10 mouse cellular contexts compared by ENCODE assay signal in the genomic region with DNA sequence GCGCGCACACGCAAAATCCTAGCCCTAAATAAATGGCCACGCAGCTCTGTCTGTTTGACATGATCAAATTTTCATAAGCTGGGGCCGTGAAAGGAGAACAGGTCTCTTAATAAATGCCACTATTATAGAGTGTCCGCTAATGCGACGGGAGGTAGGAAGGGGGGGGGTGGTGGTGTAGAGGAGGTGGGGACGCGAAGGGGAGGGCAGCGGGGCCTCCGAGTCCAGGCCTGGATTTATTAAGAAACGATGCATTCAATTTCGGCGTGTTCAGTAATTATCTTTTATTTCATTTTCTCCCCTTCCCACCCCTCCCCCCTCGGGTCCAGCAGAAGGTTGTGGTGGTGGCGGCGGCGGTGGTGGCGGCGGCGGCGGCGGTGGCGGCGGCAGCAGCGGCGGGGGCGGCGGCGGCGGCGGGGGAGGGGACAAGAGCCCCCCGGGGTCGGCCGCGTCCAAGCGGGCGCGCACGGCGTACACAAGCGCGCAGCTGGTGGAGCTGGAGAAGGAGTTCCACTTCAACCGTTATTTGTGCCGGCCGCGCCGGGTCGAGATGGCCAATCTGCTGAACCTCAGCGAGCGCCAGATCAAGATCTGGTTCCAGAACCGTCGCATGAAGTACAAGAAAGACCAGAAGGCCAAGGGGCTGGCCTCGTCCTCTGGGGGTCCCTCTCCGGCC. TPM values are rescaled to one million over a fixed set of nuclear protein-coding genes. Genes with fewer than 3 reads are reported as not detected.
DNase-seq lines count a peak whose midpoint lies in the region; ATAC-seq and TF ChIP-seq lines count a peak whose summit lies in the region.
"Had no signal": no experiment of that assay in that cellular context is flagged by ENCODE, and none has a peak within 500 bp of the region (broad histone marks: within the 10 kb centered on the region; RNA-seq: fewer than 3 reads in every experiment).

No protein-coding gene starts in this region.

- H3K36me3 ChIP-seq in forebrain, embryonic 15.5 days: no peaks in the 10 kb centered on the region
- H3K36me3 ChIP-seq in forebrain, embryonic 16.5 days (ENCODE audit: control insufficient read depth, insufficient read depth): no peaks in the 10 kb centered on the region
- no peaks in the 10 kb centered on the region for H3K36me3 ChIP-seq in E14TG2a.4 (ENCODE audit: insufficient read depth, low read length)
- H3K36me3 ChIP-seq in hindbrain, embryonic 10.5 days: peaks cover 5% of the 10 kb centered on the region; the same call in 1 of the 2 replicates
- no peaks in the 10 kb centered on the region for H3K36me3 ChIP-seq in limb, embryonic 12.5 days

- H3K9ac ChIP-seq in forebrain, embryonic 15.5 days (replicated peaks): no peak overlapping the region
- no peak overlapping the region for H3K9ac ChIP-seq in forebrain, embryonic 16.5 days (replicated peaks; ENCODE audit: low read depth, low read length)
- no peak overlapping the region for H3K9ac ChIP-seq in limb, embryonic 12.5 days (replicated peaks)

- H3K4me1 ChIP-seq in forebrain, embryonic 15.5 days: peaks cover 8% of the 10 kb centered on the region
- H3K4me1 ChIP-seq in forebrain, embryonic 16.5 days (replicated peaks; ENCODE audit: control insufficient read depth, insufficient read depth, low read length): peaks cover 5% of the 10 kb centered on the region
- peaks cover 46% of the 10 kb centered on the region for H3K4me1 ChIP-seq in E14TG2a.4 (replicated peaks; ENCODE audit: low read depth, low read length)
- H3K4me1 ChIP-seq in hindbrain, embryonic 10.5 days (replicated peaks): peaks cover 32% of the 10 kb centered on the region
- H3K4me1 ChIP-seq in limb, embryonic 12.5 days (replicated peaks): peaks cover 22% of the 10 kb centered on the region

- under 1% methylated on average over 41 of the region's 56 CpGs for WGBS in forebrain, embryonic 15.5 days
- 2% methylated on average over 50 of the region's 56 CpGs for WGBS in forebrain, embryonic 16.5 days
- 1% methylated on average over 45 of the region's 56 CpGs for WGBS in hindbrain, embryonic 10.5 days
- WGBS in limb, embryonic 12.5 days: 2% methylated on average over 40 of the region's 56 CpGs

- ATAC-seq in forebrain, embryonic 15.5 days (replicated peaks): no peak
- ATAC-seq in forebrain, embryonic 16.5 days: no peak
- no peak for ATAC-seq in limb, embryonic 12.5 days (ENCODE audit: insufficient number of reproducible peaks, insufficient read depth, low FRiP score, low TSS enrichment, low read depth)
- ATAC-seq in erythroid progenitor cell, adult 5-6 weeks (replicated peaks; ENCODE audit: low FRiP score, poor library complexity, severe bottlenecking): no peak

- H3K4me3 ChIP-seq in forebrain, embryonic 15.5 days: 0 out of 2 replicates have a peak overlapping the region, but pooled peaks have one; percentile 0
- no peak overlapping the region for H3K4me3 ChIP-seq in forebrain, embryonic 16.5 days (replicated peaks; ENCODE audit: low read length)
- H3K4me3 ChIP-seq in E14TG2a.4 (replicated peaks; ENCODE audit: low read length): peak overlapping the region; percentile 66
- peak overlapping the region; percentile 50 for H3K4me3 ChIP-seq in hindbrain, embryonic 10.5 days
- peak overlapping the region; percentile 29 for H3K4me3 ChIP-seq in limb, embryonic 12.5 days (replicated peaks)
- H3K4me3 ChIP-seq: myocyte had no signal

- peak; percentile 66 for DNase-seq in hindbrain, embryonic 10.5 days (ENCODE audit: low spot score)
- no peak for DNase-seq in frontal cortex, postnatal 36 days (ENCODE audit: low spot score in 2 of 2)
- DNase-seq in thymus, postnatal 4 days: no peak

- no peaks in the 10 kb centered on the region for H3K9me3 ChIP-seq in forebrain, embryonic 15.5 days
- no peaks in the 10 kb centered on the region for H3K9me3 ChIP-seq in forebrain, embryonic 16.5 days (ENCODE audit: control insufficient read depth, low read length)
- H3K9me3 ChIP-seq in E14TG2a.4 (ENCODE audit: low read length): no peaks in the 10 kb centered on the region
- H3K9me3 ChIP-seq in hindbrain, embryonic 10.5 days: no peaks in the 10 kb centered on the region
- no peaks in the 10 kb centered on the region for H3K9me3 ChIP-seq in limb, embryonic 12.5 days

- no peak overlapping the region for H3K4me2 ChIP-seq in forebrain, embryonic 15.5 days (replicated peaks)
- H3K4me2 ChIP-seq in forebrain, embryonic 16.5 days (ENCODE audit: low read length): no peak overlapping the region
- H3K4me2 ChIP-seq in limb, embryonic 12.5 days: peak overlapping the region; percentile 58

- no peak for TF ChIP-seq CTCF in E14TG2a.4 (conservative IDR thresholded peaks at IDR 0.05; ENCODE audit: low read length)

- peaks cover 93% of the 10 kb centered on the region for H3K27me3 ChIP-seq in forebrain, embryonic 15.5 days
- H3K27me3 ChIP-seq in forebrain, embryonic 16.5 days (replicated peaks; ENCODE audit: control insufficient read depth, insufficient read depth, low read length): peaks cover 87% of the 10 kb centered on the region
- H3K27me3 ChIP-seq in E14TG2a.4 (ENCODE audit: insufficient read depth, low read length): peaks cover 95% of the 10 kb centered on the region
- peaks cover 100% of the 10 kb centered on the region for H3K27me3 ChIP-seq in hindbrain, embryonic 10.5 days (ENCODE audit: insufficient read depth, poor library complexity, severe bottlenecking)
- H3K27me3 ChIP-seq in limb, embryonic 12.5 days: peaks cover 96% of the 10 kb centered on the region

- no peak overlapping the region for H3K27ac ChIP-seq in forebrain, embryonic 15.5 days (replicated peaks)
- H3K27ac ChIP-seq in forebrain, embryonic 16.5 days (ENCODE audit: low read length): no peak overlapping the region
- peak overlapping the region; percentile 86 for H3K27ac ChIP-seq in hindbrain, embryonic 10.5 days
- no peak overlapping the region for H3K27ac ChIP-seq in limb, embryonic 12.5 days

RNA-seq across cellular contexts. Expression of gene Hoxb2, which starts 5.0 kb away (rescaled TPM):
- polyA plus RNA-seq in forebrain, embryonic 15.5 days (2015; fragmentation: Nextera tagmentation; extraction: Ambion mirVana): not detected in 2 replicates
- polyA plus RNA-seq in forebrain, embryonic 16.5 days (2015; fragmentation: Nextera tagmentation; extraction: Ambion mirVana): not detected in 2 replicates
- polyA plus RNA-seq in hindbrain, embryonic 10.5 days (2016; fragmentation: Nextera tagmentation; extraction: Ambion mirVana): 30.1 and 49.6 TPM in 2 replicates
- polyA plus RNA-seq in limb, embryonic 12.5 days (2016; fragmentation: Nextera tagmentation; extraction: Ambion mirVana): 5.1 and 6.0 TPM in 2 replicates
- total RNA-seq in erythroid progenitor cell, adult 5-6 weeks (2015; ENCODE audit: low replicate concordance): not detected in 2 replicates
- 1.0 TPM in 1 of 2 replicates, not detected in the other for total RNA-seq in erythroid progenitor cell, adult 5-6 weeks (2017; ENCODE audit: low replicate concordance)
- polyA plus RNA-seq: myocyte had no signal

RNA-seq across cellular contexts. Expression of gene Hoxb1, which starts 20.2 kb away (rescaled TPM):
- polyA plus RNA-seq in forebrain, embryonic 15.5 days (2015; fragmentation: Nextera tagmentation; extraction: Ambion mirVana): not detected in 2 replicates
- not detected in 2 replicates for polyA plus RNA-seq in forebrain, embryonic 16.5 days (2015; fragmentation: Nextera tagmentation; extraction: Ambion mirVana)
- 15.4 and 22.7 TPM in 2 replicates for polyA plus RNA-seq in hindbrain, embryonic 10.5 days (2016; fragmentation: Nextera tagmentation; extraction: Ambion mirVana)
- not detected in 2 replicates for polyA plus RNA-seq in limb, embryonic 12.5 days (2016; fragmentation: Nextera tagmentation; extraction: Ambion mirVana)
- total RNA-seq in erythroid progenitor cell, adult 5-6 weeks (2015; ENCODE audit: low replicate concordance): not detected in 2 replicates
- total RNA-seq in erythroid progenitor cell, adult 5-6 weeks (2017; ENCODE audit: low replicate concordance): not detected in 2 replicates
- total RNA-seq: hematopoietic stem cell, adult 5-6 weeks had no signal
- polyA plus RNA-seq: myocyte had no signal

RNA-seq across cellular contexts. Expression of gene Hoxb3, which starts 22.2 kb away (rescaled TPM):
- polyA plus RNA-seq in forebrain, embryonic 15.5 days (2015; fragmentation: Nextera tagmentation; extraction: Ambion mirVana): not detected in 2 replicates
- not detected in 2 replicates for polyA plus RNA-seq in forebrain, embryonic 16.5 days (2015; fragmentation: Nextera tagmentation; extraction: Ambion mirVana)
- 5.3 and 9.6 TPM in 2 replicates for polyA plus RNA-seq in hindbrain, embryonic 10.5 days (2016; fragmentation: Nextera tagmentation; extraction: Ambion mirVana)
- polyA plus RNA-seq in limb, embryonic 12.5 days (2016; fragmentation: Nextera tagmentation; extraction: Ambion mirVana): 0.55 and 0.68 TPM in 2 replicates
- not detected in 2 replicates for total RNA-seq in erythroid progenitor cell, adult 5-6 weeks (2015; ENCODE audit: low replicate concordance)
- not detected in 2 replicates for total RNA-seq in erythroid progenitor cell, adult 5-6 weeks (2017; ENCODE audit: low replicate concordance)
- polyA plus RNA-seq: myocyte had no signal

RNA-seq across cellular contexts. Expression of gene Hoxb4, which starts 27.3 kb away (rescaled TPM):
- polyA plus RNA-seq in forebrain, embryonic 15.5 days (2015; fragmentation: Nextera tagmentation; extraction: Ambion mirVana): not detected in 2 replicates
- polyA plus RNA-seq in forebrain, embryonic 16.5 days (2015; fragmentation: Nextera tagmentation; extraction: Ambion mirVana): not detected in 2 replicates
- polyA plus RNA-seq in hindbrain, embryonic 10.5 days (2016; fragmentation: Nextera tagmentation; extraction: Ambion mirVana): 0.47 and 3.1 TPM in 2 replicates
- 0.56 and 0.73 TPM in 2 replicates for polyA plus RNA-seq in limb, embryonic 12.5 days (2016; fragmentation: Nextera tagmentation; extraction: Ambion mirVana)
- total RNA-seq in erythroid progenitor cell, adult 5-6 weeks (2015; ENCODE audit: low replicate concordance): 1.3 TPM in 1 of 2 replicates, not detected in the other
- total RNA-seq in erythroid progenitor cell, adult 5-6 weeks (2017; ENCODE audit: low replicate concordance): not detected in 2 replicates
- polyA plus RNA-seq: myocyte had no signal

RNA-seq across cellular contexts. Expression of gene Hoxb5, which starts 42.2 kb away (rescaled TPM):
- polyA plus RNA-seq in forebrain, embryonic 15.5 days (2015; fragmentation: Nextera tagmentation; extraction: Ambion mirVana): not detected in 2 replicates
- polyA plus RNA-seq in forebrain, embryonic 16.5 days (2015; fragmentation: Nextera tagmentation; extraction: Ambion mirVana): not detected in 2 replicates
- 0.14 and 6.3 TPM in 2 replicates for polyA plus RNA-seq in hindbrain, embryonic 10.5 days (2016; fragmentation: Nextera tagmentation; extraction: Ambion mirVana)
- 0.83 and 2.1 TPM in 2 replicates for polyA plus RNA-seq in limb, embryonic 12.5 days (2016; fragmentation: Nextera tagmentation; extraction: Ambion mirVana)
- total RNA-seq in erythroid progenitor cell, adult 5-6 weeks (2015; ENCODE audit: low replicate concordance): not detected in 2 replicates
- total RNA-seq in erythroid progenitor cell, adult 5-6 weeks (2017; ENCODE audit: low replicate concordance): not detected in 2 replicates
- polyA plus RNA-seq: myocyte had no signal

Comparison
In these comparisons a context has a peak if more than half of its experiments do, and no peak if none do; other contexts are left out.
1. RNA of gene Hoxb1, which starts 20.2 kb away (polyA plus RNA-seq): 15.4 to 22.7 TPM in hindbrain, embryonic 10.5 days; not detected in forebrain, embryonic 15.5 days, not detected in forebrain, embryonic 16.5 days and not detected in limb, embryonic 12.5 days; every median in the first group is over 10 times any median in the second.